Mouse (Mus musculus): ENCODE results near the gene Hikeshi. TPM values are rescaled to one million over a fixed set of nuclear protein-coding genes. Genes with fewer than 3 reads are reported as not detected.

Hikeshi gene
- total RNA-seq, 2 experiments from 2014 or later = 77.9 to 82.5 TPM

- no peak for DNase-seq
These were observed 27.4 kb downstream of the Hikeshi start for GRCm38 (mm10) chr7:89913432-89914158.

- no peak for DNase-seq
These were observed 28.6 kb downstream of the Hikeshi start for GRCm38 (mm10) chr7:89912356-89912755.

GRCm38 (mm10) chr7:89909711-89910110 lies 31.3 kb downstream of the Hikeshi start:
- peak in 1 of 2 experiments; percentile 11 for DNase-seq

DNA sequence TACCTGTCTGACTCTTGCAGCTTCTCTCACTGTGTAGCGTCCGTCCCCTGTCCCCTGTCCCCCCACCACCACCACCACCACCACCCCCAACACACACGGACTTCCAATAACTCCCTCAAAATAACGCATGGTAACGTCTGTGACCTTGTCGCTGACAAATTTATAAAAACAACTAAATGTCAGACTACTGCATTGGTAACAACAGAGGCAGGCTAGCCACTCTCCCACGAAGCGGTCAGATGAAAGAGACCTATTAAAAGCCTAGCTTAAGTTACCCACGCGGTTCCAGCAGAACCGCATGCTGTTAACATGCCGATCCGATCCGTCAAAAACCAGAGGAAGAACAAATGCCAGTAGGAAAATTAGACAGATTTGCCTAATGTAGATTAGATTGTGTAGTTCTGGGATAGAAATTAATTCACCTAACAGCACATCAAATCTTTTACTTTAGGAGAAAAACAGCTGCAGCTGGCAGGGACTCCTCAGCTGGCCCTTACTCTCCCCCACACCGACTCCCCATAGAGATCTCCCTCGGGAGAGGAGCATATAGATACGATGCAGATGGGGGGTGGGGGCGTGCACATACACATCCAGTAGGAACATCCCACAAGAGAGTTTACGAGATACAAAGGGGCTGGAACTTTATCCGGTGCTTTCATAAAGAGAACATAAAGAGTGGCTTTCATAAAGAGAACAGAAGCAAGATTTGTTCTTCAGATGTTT lies 31.9 kb downstream of the Hikeshi start:
- DNase-seq = no peak

DNA sequence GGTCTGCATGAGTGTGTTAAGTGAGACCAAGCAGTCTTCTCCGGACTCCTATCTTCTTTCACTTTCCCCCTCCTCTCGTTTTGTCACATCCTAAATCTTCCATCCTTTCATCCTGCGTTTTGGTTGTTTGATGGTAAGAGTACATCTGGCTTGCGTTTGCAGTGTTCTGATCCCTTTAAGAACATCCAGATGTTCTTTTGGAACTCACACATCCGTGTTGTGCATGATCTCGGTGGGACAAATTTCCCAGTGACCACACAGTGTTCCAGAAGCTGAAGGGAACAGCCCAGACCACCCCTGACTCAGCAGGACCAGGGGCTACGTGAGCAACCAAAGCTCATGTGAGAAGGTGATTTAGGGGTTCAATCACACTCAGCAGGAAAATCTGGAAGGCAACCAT lies 32.6 kb downstream of the Hikeshi start:
- peak in 1 of 2 experiments; percentile 7 for DNase-seq

DNA sequence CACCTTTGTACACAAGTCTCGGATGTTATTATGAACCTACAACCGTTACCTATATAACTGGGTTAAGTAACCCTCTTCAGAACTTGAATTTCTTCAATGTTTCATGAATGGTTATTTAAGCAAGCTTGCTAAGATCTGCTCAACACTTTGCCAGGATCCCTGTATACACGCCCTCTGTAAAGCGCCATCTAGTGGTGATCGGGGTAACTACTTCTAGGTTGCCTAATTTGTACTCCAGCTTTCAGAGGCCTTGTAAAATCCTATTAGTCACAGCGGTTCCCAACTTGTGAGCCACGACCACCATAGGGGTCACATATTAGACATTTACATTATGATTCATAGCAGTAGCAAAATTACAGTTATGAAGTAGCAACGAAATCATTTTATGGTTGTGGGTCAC lies 33.1 kb downstream of the Hikeshi start:
- DNase-seq = peak; percentile 62 to 90

- no peak for DNase-seq
These were observed 37.3 kb downstream of the Hikeshi start, which contains the start of gene Ccdc81 for GRCm38 (mm10) chr7:89903442-89904343. TSS of gene Ccdc81 (minus strand) at chr7:89903629.

- DNase-seq = no peak
These were observed 38.0 kb downstream of the Hikeshi start for GRCm38 (mm10) chr7:89903007-89903406.

DNA sequence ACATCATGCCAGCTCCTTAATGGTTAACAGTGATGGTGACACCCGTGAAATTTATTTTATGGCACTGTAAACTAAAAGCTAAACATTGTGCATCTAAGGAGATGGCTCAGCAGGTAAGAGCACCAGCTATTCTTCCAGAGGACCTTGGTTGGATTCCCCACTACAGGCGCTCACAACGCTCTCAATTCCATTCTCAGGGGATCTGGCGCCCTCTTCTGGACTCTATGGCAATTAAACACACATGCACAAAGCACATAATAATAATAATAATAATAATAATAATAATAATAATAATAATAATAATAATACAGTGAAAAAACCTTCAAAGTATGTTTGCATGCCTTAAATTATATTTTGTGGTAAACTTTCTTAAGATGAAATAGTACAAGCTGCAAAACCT lies 49.1 kb downstream of the Hikeshi start:
- DNase-seq = peak in 1 of 2 experiments; percentile 49

- DNase-seq = no peak
These were observed 49.6 kb downstream of the Hikeshi start for GRCm38 (mm10) chr7:89891412-89891811.

DNA sequence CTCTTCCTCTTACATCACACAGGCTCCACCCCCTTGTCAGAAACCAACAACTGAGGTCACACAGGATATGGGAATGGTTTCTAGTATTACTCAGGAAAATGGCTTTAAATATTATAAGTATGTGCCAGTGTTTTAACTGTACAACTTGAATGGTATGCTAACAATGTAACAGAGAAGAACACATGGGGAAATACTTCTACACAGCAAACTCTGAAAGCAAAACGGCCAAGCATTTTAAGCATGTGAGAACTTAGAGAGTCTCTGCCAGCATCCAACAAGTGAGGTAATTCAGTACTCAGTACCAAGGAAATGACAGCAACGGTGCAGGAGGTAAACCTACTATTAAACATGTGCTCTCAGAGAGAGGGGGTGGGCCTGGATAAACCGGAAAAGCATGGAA lies 56.5 kb downstream of the Hikeshi start:
- DNase-seq = no peak

DNA sequence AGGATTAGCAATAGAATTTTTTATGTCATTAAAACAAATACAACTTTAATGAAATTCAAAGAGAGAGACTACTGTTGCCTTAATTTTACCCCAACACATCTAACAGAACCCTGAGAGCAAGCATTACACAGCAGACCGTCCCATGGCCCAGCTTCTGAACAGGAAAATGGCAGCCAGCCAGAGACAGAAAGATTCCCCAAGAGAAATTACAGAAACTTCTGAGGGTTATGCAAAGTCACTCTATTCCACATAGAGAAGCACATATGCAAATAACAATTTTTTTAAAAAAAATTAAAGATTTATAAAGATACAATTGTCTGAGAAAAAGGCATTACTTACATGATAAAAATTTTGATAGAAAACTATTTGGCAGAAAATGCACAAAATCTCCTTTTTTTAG lies 61.3 kb downstream of the Hikeshi start:
- DNase-seq = peak; percentile 24 to 51

Other genes starting within 250 kb of the Hikeshi start
- not detected for gene Ccdc81, start 37.6 kb downstream of the Hikeshi start, total RNA-seq (2021)
- 10 to 100 TPM; 26.1 to 32.8 TPM for gene Eed, start 39.8 kb upstream of the Hikeshi start, total RNA-seq (2021)
- 100 to 1,000 TPM; 114 to 129 TPM for gene Picalm, start 189.0 kb upstream of the Hikeshi start, total RNA-seq (2021)